Mouse (Mus musculus) macrophage (primary cell): Measurements from ENCODE around the gene Tti1. TPM values are rescaled to one million over a fixed set of nuclear protein-coding genes. Genes with fewer than 3 reads are reported as not detected.
A peak's percentile ranks its signal among the peaks of the same experiment; 100 is the strongest.

Experiments
- H3K27ac ChIP-seq: fragments of 350-480 bp; formaldehyde crosslinking; 2 replicates; pipeline ENCODE4 v1.9.0; 2021
- H3K36me3 ChIP-seq: fragments of 350-480 bp; formaldehyde crosslinking; 2 replicates; pipeline ENCODE4 v1.9.0; 2021; ENCODE audit errors: inconsistent target
- H3K4me3 ChIP-seq: fragments of 350-480 bp; formaldehyde crosslinking; 2 replicates; pipeline ENCODE4 v1.9.0; 2021; ENCODE audit errors: inconsistent target
- H3K79me2 ChIP-seq: fragments of 350-480 bp; formaldehyde crosslinking; 2 replicates; pipeline ENCODE4 v1.9.0; 2021; ENCODE audit errors: inconsistent target
- WGBS: methylation state at CpG from one replicate; pipeline ENCODE4 v1.1.7; 2026; ENCODE audit warnings: inconsistent platforms; ENCODE audit not compliant: missing documents; 5-methylcytosine and 5-hydroxymethylcytosine counted together
- polyA plus RNA-seq: library from polyadenylated mRNA; stranded (reverse); fragments of 250-400 nt; gene quantifications from 3 replicates; pipeline ENCODE4 v1.2.4, GENCODE M21; 2018; ENCODE audit warnings: inconsistent platforms
- total RNA-seq, 78 experiments: library from RNA; depleted of rRNA; stranded (reverse); fragments of 250-400 nt; gene quantifications; 1 replicate in 9 of 78; 2 replicates in 24 of 78; 3 replicates in 43 of 78; 4 replicates in 2 of 78; pipeline ENCODE4 v1.2.4; 2018; ENCODE audit warnings: inconsistent platforms in 56 of 78

Gene Tti1
- 10 to 100 TPM; 11.7 to 55.3 (median 34.7) TPM for total RNA-seq (2018; cell fraction: chromatin; rRNA removed)
- total RNA-seq (2018; cell fraction: cytosol; rRNA removed) = 10 to 100 TPM in 20 of 26 experiments, 1 to 10 TPM in 6; 5.4 to 15.9 (median 12.2) TPM
- total RNA-seq (2018; cell fraction: nucleus; rRNA removed) = 10 to 100 TPM in 25 of 26 experiments, 1 to 10 TPM in 1; 9.9 to 36.4 (median 24.8) TPM
- 12.3 to 14.7 TPM (median 14.3 TPM) in 3 replicates for polyA plus RNA-seq

DNA sequence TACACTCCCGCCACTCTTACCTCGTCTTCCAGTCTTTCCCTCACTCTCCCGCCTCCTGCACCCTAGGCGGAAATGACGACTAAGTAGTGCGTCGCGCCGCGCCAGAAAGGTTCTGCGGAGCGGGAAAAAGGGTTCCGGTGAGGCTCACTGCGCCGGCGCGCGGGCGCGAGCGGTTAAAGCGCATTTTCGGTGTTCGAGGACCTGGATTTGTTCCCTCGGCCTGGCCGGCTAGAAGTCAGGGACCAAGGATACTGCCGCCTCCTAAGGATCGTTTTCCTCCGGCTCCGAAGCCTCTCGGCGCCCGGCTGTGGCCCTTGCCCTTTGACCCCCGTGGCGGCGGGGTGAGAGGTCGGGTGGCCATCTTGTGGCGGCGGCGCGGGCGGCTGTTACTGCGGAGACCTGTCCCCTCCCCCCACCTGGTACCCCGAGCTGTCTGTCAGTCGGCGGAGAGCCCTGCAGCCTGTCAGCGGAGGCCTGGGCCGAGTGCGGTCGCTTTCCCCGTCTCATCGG, at the start of gene Tti1, which contains the start of gene Rprd1b:
Tti1 (minus strand) TSS at position 80 of the 510 bp plus-strand sequence.
Rprd1b (plus strand) TSS at position 144 of the 510 bp plus-strand sequence.
- whole genome bisulfite sequencing = 2% methylated on average over 48 of the region's 52 CpGs
- Histone ChIP-seq H3K4me3 (peak within 1 kb of the TSS; percentile 99), H3K27ac (peak within 1 kb of the TSS; percentile 81), H3K79me2 (peaks cover 94% of the 10 kb centered on the region), H3K36me3 (no peaks in the 10 kb centered on the region)

DNA sequence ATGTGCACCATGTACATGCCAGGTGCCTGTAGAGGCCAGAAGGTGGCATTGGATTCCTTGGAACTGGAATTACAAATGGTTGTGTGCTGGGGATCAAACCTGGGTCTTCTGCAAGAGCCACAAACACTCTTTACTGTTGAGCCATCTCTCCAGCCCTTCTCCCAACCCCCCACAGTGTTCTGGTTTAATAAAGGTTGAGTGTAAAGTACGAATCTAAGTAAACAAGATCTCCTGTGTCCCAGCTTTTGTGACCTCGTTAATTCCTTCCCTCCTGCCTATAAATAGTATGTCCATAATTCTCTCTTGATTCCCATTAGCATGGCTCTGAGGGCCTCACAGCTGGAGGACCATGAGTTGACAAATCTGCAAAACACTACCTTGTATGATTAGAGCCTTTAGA, 49.7 kb upstream of the Tti1 start:
- Histone ChIP-seq H3K36me3 (0 out of 2 replicates have a peak, but pooled peaks cover 20% of the 10 kb centered on the region), H3K79me2 (no peaks in the 10 kb centered on the region), H3K27ac (no peak overlapping the region), H3K4me3 (no peak overlapping the region)
- 95% methylated on average over 2 of the region's 2 CpGs for WGBS

DNA sequence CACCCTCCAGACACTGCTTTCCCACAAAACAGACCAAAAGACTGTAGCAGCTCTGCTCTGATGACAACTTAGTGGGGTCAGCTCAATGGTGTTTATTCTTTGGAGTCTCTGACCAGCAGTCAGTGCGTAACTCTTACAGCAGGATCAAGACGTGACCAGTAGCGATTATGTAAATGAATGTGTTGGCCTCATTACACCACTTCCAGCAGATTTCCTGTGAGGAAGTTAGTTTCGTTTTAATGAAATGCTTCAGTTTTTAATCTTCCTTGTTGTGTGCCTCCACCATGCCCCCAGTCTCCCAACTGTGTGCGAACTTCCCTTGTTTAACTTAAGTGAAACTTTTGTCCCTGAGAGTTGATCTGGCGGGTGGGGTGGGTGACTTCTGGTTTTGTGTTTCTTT, 48.5 kb upstream of the Tti1 start:
- WGBS = 21% methylated on average over 6 of the region's 6 CpGs
- Histone ChIP-seq H3K36me3 (peaks cover 24% of the 10 kb centered on the region; the same call in 1 of the 2 replicates), H3K79me2 (no peaks in the 10 kb centered on the region), H3K4me3 (no peak overlapping the region), H3K27ac (peak overlapping the region; percentile 19)

DNA sequence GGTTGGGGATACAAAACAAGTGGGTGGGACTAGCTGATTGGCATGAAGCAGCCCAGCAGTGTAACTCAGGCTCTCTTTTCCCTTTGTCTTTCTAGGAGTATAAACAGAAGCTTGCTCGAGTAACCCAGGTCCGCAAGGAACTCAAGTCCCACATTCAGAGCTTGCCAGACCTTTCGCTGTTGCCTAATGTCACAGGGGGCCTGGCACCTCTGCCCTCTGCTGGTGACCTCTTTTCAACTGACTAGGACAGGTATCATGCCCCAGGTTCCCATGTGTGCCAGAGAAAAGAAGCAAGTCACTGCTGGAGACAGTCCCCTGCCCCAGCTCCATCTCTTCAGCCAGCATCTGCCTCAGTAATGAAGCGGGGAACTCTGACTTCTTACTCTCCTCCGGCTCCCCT, 46.6 kb upstream of the Tti1 start:
- no peaks in the 10 kb centered on the region for H3K79me2 ChIP-seq
- H3K27ac ChIP-seq = no peak overlapping the region
- peaks cover 39% of the 10 kb centered on the region; the same call in 1 of the 2 replicates for H3K36me3 ChIP-seq
- H3K4me3 ChIP-seq = no peak overlapping the region
- 97% methylated on average over 5 of the region's 5 CpGs for WGBS

DNA sequence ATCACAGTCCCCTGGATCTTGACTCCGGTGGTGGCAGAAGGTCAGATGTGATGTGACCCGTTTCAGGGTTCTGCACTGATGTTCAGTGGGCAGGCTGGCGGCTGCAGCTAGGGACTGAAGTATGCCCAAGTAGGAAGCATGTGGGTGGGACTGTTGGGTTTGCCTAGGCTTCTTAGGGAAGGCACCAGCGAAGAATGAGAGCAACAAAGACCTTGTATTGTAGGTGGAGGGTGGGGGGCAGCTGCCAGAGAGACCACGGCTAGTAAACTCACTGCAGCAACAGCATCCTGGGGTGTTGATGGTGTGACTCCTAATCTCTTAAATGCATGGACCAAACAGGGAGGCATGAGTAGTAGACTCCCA, 43.4 kb upstream of the Tti1 start:
- H3K27ac ChIP-seq = no peak overlapping the region
- peaks cover 41% of the 10 kb centered on the region; the same call in 1 of the 2 replicates for H3K36me3 ChIP-seq
- H3K4me3 ChIP-seq = no peak overlapping the region
- WGBS = 95% methylated on average over 5 of the region's 5 CpGs
- no peaks in the 10 kb centered on the region for H3K79me2 ChIP-seq

DNA sequence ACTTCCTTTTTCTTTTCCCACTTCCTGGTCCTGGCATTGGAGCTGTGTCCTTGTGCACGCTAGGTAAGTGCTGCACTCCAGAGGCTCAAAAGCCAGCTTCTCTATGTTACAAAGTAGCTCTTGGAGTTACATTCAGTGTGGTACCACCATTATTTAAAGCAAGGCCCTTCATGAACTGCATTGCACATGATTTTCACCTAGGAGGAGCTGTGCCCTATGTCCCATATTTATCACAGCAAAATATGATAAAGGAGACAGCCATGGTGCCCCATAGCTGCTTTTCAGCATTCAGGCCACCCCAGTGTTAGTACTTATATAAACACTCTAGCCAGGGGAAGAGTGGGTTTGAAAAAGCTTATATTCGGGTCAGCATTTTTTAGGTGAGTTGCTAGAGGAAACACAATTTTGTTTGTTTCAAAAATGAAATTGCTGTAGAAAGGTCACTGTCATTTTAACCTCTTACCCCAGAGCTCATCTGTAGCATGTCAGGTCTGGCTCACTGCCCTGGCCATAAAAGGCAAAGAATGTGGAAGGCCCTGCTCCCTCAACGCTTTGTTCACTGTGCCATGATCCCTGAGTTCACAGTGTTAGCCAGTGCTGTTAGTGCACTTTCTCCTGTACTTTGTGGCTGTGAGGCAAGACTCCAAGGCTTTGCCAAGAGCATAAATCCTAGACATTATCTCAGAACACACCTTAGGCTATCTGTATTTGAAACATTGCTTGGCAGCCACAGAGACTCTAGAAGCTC, 42.8 kb upstream of the Tti1 start:
- no peak overlapping the region for H3K27ac ChIP-seq
- 89% methylated on average over 3 of the region's 3 CpGs for WGBS

DNA sequence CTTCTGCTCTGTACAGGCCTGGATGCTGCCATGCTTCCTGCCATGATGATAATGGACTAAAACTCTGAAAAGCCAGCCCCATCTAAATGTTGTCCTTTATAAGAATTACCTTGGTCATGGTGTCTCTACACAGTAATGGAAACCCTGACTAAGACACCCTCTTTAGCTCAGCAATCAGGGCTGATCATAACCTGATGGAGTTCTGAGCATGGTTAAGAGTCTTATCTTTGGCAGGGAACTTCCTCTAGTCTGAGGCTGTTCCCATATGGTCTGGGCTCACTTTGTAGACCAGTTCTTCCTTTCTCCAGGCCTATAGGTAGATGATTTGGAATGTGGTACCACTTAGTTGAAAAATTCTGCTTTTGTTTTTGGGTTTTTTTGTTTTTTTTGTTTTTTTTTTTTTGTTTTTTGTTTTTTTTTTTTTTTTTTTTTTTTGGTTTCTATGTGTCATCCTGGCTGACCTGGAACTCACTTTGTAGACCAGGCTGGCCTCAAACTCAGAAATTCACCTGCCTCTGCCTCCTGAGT, 40.3 kb upstream of the Tti1 start:
- Histone ChIP-seq H3K4me3 (no peak overlapping the region), H3K36me3 (peaks cover 21% of the 10 kb centered on the region; the same call in 1 of the 2 replicates), H3K27ac (no peak overlapping the region), H3K79me2 (no peaks in the 10 kb centered on the region)

More for the DNA sequence above, 42.8 kb upstream of the Tti1 start:
- Histone ChIP-seq H3K79me2 (no peaks in the 10 kb centered on the region), H3K4me3 (no peak overlapping the region), H3K36me3 (peaks cover 41% of the 10 kb centered on the region; the same call in 1 of the 2 replicates)

DNA sequence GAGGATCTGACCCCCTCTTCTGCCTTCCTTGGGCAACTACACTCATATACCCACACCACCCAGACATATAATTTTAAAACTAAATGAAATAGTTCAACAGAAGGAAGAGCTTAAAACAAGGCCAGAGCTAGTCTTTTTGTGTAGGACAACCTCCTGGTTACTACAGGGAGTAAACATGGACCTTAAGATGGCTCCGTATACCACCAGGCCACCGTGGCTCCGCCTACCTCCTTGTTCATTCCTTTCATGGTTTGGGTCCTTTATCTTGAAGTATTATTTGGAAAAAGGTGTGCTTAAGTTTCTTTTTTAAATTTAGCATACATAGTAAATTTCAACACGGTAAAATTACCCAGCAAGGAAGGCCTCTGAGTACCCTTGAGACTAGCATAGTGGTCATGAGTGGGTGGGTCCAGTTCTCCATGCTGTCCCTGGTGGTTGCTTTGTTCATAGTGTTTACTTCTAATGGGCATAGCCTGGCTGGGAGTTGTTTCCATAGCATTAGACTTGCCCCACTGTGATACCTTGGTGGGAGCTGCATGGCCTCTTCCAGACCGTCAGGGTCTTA, 39.1 kb upstream of the Tti1 start:
- no peaks in the 10 kb centered on the region for H3K79me2 ChIP-seq
- peaks cover 21% of the 10 kb centered on the region; the same call in 1 of the 2 replicates for H3K36me3 ChIP-seq
- H3K27ac ChIP-seq = no peak overlapping the region
- no peak overlapping the region for H3K4me3 ChIP-seq
- 95% methylated on average over 5 of the region's 5 CpGs for WGBS

DNA sequence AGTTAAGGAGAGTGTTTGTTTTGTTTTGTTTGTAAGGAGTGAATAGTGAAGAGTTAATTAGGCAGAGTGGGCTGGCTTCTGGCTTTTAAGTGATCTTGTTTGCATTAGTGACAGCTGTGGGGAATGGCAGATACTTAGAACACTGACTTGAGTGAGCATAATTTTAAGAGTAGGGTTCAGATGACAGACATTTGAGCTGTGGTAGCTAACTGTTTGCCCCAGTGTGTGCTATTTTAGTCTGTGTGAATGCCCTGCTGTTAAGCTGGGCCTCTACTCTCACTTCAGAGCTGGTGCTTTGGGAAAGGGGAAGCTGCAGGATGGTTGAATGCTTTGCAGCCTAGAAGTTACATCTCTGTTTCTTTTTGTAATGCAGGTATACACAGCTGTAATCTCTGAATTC, 38.2 kb upstream of the Tti1 start:
- H3K79me2 ChIP-seq = no peaks in the 10 kb centered on the region
- no peak overlapping the region for H3K27ac ChIP-seq
- H3K36me3 ChIP-seq = peaks cover 17% of the 10 kb centered on the region; the same call in 1 of the 2 replicates
- H3K4me3 ChIP-seq = no peak overlapping the region

DNA sequence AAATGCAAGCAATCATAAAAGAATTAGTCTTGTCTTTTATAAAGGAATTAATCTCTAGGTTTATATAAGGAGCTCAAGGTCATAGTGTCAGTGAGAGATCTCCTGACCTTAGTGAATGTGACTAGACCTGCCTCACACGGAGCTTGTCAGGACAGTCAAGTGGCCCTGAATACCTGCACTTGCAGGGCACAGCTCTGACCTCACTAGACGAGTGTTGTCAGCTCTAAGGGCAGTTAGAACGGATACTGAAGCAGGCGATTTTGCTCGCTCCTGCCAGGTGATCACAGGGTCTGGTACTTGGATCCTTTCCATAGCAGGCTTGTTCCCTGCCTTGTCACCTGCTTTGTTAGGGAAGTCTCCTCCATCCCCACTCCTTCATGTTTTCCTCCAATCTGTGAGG, 36.8 kb upstream of the Tti1 start:
- H3K4me3 ChIP-seq = no peak overlapping the region
- no peaks in the 10 kb centered on the region for H3K79me2 ChIP-seq
- WGBS = 94% methylated on average over 5 of the region's 5 CpGs
- H3K36me3 ChIP-seq = peaks cover 11% of the 10 kb centered on the region
- H3K27ac ChIP-seq = no peak overlapping the region

DNA sequence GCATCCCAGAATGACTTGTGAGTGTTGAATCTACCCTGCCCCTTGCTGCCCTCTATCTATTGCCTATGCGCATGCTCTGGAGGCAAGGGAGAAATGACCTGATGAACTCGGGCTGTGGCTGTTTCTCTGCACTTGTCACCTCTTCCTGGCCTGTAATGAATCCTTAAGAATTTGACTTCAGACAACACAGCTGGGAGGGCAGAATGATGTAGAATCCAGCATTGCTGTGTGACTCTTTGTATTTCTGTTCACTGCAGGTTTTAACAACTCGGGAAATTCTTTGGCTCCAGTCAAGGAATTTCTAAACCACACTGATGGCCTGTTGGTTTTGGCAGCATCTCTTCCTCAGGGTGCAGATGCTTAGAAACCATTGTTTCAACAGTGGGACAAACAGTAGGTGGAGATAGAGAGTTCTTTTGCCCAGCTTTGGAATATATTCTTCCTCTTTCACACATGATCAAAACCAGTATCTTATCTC, 36.4 kb upstream of the Tti1 start:
- Histone ChIP-seq H3K36me3 (peaks cover 11% of the 10 kb centered on the region), H3K4me3 (no peak overlapping the region), H3K27ac (no peak overlapping the region), H3K79me2 (no peaks in the 10 kb centered on the region)
- 65% methylated on average over 3 of the region's 3 CpGs for WGBS

DNA sequence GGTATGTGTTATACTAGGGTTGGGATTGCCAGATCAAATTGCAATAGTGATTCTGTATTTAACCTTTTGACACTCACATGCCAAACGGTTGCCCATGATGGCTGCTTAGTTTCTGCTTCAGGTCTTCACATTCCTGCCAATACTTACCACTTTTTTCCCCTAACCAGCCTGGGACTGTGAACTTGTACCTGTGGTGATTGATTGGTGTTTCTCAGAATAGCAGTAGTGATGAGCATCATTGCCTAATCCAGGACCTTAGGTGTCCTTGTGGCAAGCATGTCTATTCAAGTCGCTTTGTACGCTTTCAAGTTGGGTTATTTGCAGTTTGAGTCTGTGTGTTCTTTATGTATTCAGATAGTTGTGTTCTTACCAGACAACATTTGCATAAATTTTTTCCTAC, 34.8 kb upstream of the Tti1 start:
- peaks cover 27% of the 10 kb centered on the region for H3K36me3 ChIP-seq
- no peak overlapping the region for H3K4me3 ChIP-seq
- H3K79me2 ChIP-seq = no peaks in the 10 kb centered on the region
- H3K27ac ChIP-seq = no peak overlapping the region
- WGBS = 100% methylated on average over 3 of the region's 3 CpGs

DNA sequence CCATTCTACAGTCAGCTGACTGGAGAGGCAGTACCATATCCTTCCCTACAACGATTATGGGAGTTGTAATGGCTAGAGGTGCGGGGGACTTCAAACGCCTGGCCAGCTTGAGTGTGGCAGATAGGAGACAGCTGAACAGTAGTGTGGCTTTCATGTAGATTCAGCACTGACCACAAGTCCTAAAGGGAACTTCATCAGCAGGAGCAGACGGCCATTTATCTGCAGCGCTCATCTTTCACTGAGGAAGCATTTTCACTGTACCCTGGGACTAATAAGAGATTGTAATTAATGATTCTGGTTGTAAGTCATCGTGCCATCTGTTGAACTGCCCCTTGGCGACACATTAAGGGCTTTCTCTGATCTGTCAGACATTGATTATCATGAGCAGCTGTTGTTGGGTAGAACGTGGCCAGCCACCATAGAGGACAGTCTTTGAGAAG, 31.5 kb upstream of the Tti1 start:
- Histone ChIP-seq H3K4me3 (no peak overlapping the region), H3K36me3 (peaks cover 49% of the 10 kb centered on the region), H3K27ac (no peak overlapping the region), H3K79me2 (no peaks in the 10 kb centered on the region)
- WGBS = 80% methylated on average over 8 of the region's 8 CpGs

DNA sequence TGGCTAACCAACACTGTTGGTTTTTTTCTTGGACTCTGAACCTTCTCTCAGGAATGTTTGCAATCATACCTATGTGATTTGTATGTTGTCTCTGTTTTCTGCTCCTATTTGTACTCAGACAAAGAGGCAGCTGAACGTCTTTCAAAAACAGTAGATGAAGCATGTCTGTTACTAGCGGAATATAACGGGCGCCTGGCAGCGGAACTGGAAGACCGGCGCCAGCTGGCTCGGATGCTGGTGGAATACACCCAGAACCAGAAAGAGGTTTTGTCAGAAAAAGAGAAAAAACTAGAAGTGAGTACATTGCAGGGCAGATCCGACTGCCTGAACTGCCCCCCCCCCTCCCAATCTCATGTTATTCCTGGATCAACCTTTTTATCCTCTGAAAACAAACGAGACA, 30.3 kb upstream of the Tti1 start:
- Histone ChIP-seq H3K4me3 (no peak overlapping the region), H3K79me2 (no peaks in the 10 kb centered on the region), H3K27ac (no peak overlapping the region), H3K36me3 (peaks cover 49% of the 10 kb centered on the region)
- 94% methylated on average over 10 of the region's 10 CpGs for WGBS

DNA sequence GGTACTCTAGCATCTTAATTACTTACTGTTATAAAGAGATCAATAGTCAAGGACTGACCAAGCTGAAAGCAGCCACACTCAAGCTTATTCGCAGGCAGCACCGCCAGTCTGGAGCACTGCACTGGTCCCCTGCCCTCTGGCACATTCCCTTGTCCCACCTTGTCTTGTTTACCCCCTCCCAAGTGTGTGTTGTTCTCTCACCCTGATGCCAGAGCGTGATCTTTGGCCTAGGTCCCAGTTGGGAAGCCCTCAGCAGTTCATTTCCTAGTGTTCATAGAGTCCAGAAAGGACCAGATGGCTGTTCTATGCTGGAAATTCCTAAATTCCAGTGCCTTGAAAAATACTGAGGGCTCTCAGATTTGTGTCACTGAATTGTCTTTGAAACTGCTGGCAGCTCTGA, 28.8 kb upstream of the Tti1 start:
- WGBS = 97% methylated on average over 3 of the region's 3 CpGs
- Histone ChIP-seq H3K4me3 (no peak overlapping the region), H3K79me2 (no peaks in the 10 kb centered on the region), H3K27ac (no peak overlapping the region), H3K36me3 (peaks cover 55% of the 10 kb centered on the region)
